Mouse (Mus musculus) testis, adult 2 months (tissue): ENCODE data around the gene Ncam1.

ENCODE experiments used
- CTCF ChIP-seq: fragments of 200-500 bp; IDR thresholded peaks from 2 replicates; pipeline ENCODE4 v1.5.1; 2012; ENCODE audit warnings: low read depth, mild to moderate bottlenecking, inconsistent platforms, low read length, moderate library complexity; ENCODE audit not compliant: control insufficient read depth, insufficient read depth, insufficient replicate concordance
- POLR2A ChIP-seq: fragments of 200-500 bp; IDR thresholded peaks from 2 replicates; pipeline ENCODE4 v1.6.1; 2012; ENCODE audit warnings: low read depth, mild to moderate bottlenecking, inconsistent platforms, low read length, moderate library complexity; ENCODE audit not compliant: control insufficient read depth

- TF ChIP-seq CTCF (no peak), POLR2A (no peak)
Observed at GRCm38 (mm10) chr9:49751466-49751865, 47.3 kb downstream of the Ncam1 start.
